22 mouse cellular contexts compared by ENCODE assay signal in the genomic region with DNA sequence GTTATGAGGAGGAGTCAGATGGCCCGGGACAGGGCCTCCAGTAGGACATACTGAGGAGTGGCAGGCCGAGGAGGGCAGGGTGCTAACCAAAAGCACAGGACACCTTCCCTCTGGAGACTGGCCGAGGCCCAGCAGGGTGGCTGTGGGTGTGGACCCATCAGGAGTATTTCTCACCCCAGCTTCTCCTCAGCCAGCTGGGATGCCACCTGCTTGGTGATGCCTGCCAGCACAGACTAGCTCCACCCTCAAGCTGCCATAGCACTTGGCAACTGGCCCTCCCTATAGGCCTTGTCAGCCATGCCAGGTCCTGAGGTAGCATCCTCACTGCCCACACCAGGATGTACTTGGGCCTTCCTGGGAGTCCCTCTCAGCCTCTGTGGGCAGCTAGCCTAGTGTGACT. TPM values are rescaled to one million over a fixed set of nuclear protein-coding genes. Genes with fewer than 3 reads are reported as not detected.
A peak's percentile ranks its signal among the peaks of the same experiment; 100 is the strongest.
DNase-seq lines count a peak whose midpoint lies in the region; ATAC-seq and TF ChIP-seq lines count a peak whose summit lies in the region.
"Had no signal": no experiment of that assay in that cellular context is flagged by ENCODE, and none has a peak within 500 bp of the region (broad histone marks: within the 10 kb centered on the region; RNA-seq: fewer than 3 reads in every experiment).

No protein-coding gene starts in this region.

- H3K4me2 ChIP-seq in embryonic facial prominence, embryonic 11.5 days (ENCODE audit: low read depth, low read length), result no peak overlapping the region
- no peak overlapping the region for H3K4me2 ChIP-seq in kidney, postnatal 0 days (ENCODE audit: low read length)
- H3K4me2 ChIP-seq: heart, embryonic 13.5 days; limb, embryonic 12.5 days; midbrain, embryonic 11.5 days; neural tube, embryonic 15.5 days had no signal

- WGBS in embryonic facial prominence, embryonic 11.5 days, result 94% methylated on average over 3 of the region's 3 CpGs
- WGBS in embryonic facial prominence, embryonic 10.5 days, result 89% methylated on average over 3 of the region's 3 CpGs
- WGBS in kidney, postnatal 0 days, result 94% methylated on average over 3 of the region's 3 CpGs

- peaks cover 2% of the 10 kb centered on the region for H3K36me3 ChIP-seq in embryonic facial prominence, embryonic 11.5 days (replicated peaks; ENCODE audit: control insufficient read depth, insufficient read depth, low read depth, low read length)
- H3K36me3 ChIP-seq in embryonic facial prominence, embryonic 10.5 days (replicated peaks), result peaks cover 91% of the 10 kb centered on the region
- H3K36me3 ChIP-seq in kidney, postnatal 0 days (ENCODE audit: insufficient read depth, low read length), result peaks cover 43% of the 10 kb centered on the region

- no peak overlapping the region for H3K4me3 ChIP-seq in embryonic facial prominence, embryonic 11.5 days (ENCODE audit: low read depth, low read length)
- H3K4me3 ChIP-seq in embryonic facial prominence, embryonic 10.5 days, result no peak overlapping the region
- H3K4me3 ChIP-seq in kidney, postnatal 0 days (replicated peaks; ENCODE audit: low read depth, low read length), result no peak overlapping the region
- H3K4me3 ChIP-seq: heart, embryonic 13.5 days; hindbrain, embryonic 10.5 days; limb, embryonic 12.5 days; neural tube, embryonic 15.5 days had no signal

- H3K27me3 ChIP-seq in embryonic facial prominence, embryonic 11.5 days (ENCODE audit: control insufficient read depth, insufficient read depth, low read length), result no peaks in the 10 kb centered on the region
- no peaks in the 10 kb centered on the region for H3K27me3 ChIP-seq in embryonic facial prominence, embryonic 10.5 days (replicated peaks; ENCODE audit: low read depth, poor library complexity, severe bottlenecking)
- no peaks in the 10 kb centered on the region for H3K27me3 ChIP-seq in kidney, postnatal 0 days (ENCODE audit: insufficient read depth, low read length)
- H3K27me3 ChIP-seq: heart, embryonic 13.5 days; limb, embryonic 12.5 days; neural tube, embryonic 15.5 days had no signal

- ATAC-seq in embryonic facial prominence, embryonic 11.5 days (replicated peaks; ENCODE audit: insufficient number of reproducible peaks, low FRiP score, low TSS enrichment, low read depth), result 0 out of 2 replicates have a peak, but pooled peaks have one; percentile 3
- ATAC-seq in kidney, postnatal 0 days (replicated peaks; ENCODE audit: low FRiP score, low read depth), result 0 out of 2 replicates have a peak, but pooled peaks have one; percentile 14
- peak; percentile 65 for ATAC-seq in cerebellum, adult (ENCODE audit: insufficient number of reproducible peaks, low FRiP score, low TSS enrichment)
- ATAC-seq: lung, postnatal 0 days had no signal

- H3K9me3 ChIP-seq in embryonic facial prominence, embryonic 11.5 days (replicated peaks; ENCODE audit: control insufficient read depth, low read length), result no peaks in the 10 kb centered on the region
- H3K9me3 ChIP-seq in embryonic facial prominence, embryonic 10.5 days, result no peaks in the 10 kb centered on the region
- no peaks in the 10 kb centered on the region for H3K9me3 ChIP-seq in kidney, postnatal 0 days (replicated peaks; ENCODE audit: low read length)
- H3K9me3 ChIP-seq: heart, embryonic 13.5 days; hindbrain, embryonic 10.5 days; limb, embryonic 12.5 days; neural tube, embryonic 15.5 days had no signal

- no peak for DNase-seq in embryonic facial prominence, embryonic 11.5 days (ENCODE audit: low spot score)
- no peak for DNase-seq in embryonic facial prominence, embryonic 10.5 days (ENCODE audit: low spot score)
- no peak for DNase-seq in kidney, postnatal 0 days (ENCODE audit: low spot score)
- no peak for DNase-seq in kidney, adult 18-20 months
- peak; percentile 85 to 87 for DNase-seq in cerebellum, postnatal 14 days
- no peak for DNase-seq in urinary bladder, adult 2 months (ENCODE audit: low spot score)
- no peak for DNase-seq in MN1 (ENCODE audit: low spot score)
- DNase-seq: adrenal gland, postnatal 10 days; gastrocnemius, postnatal 36 days; kidney, postnatal 14 days; thymus, postnatal 36 days had no signal

- H3K27ac ChIP-seq in embryonic facial prominence, embryonic 11.5 days (replicated peaks; ENCODE audit: low read depth, low read length), result no peak overlapping the region
- H3K27ac ChIP-seq in embryonic facial prominence, embryonic 10.5 days (replicated peaks), result no peak overlapping the region
- H3K27ac ChIP-seq in kidney, postnatal 0 days, result no peak overlapping the region
- H3K27ac ChIP-seq: heart, embryonic 13.5 days; hindbrain, embryonic 10.5 days; limb, embryonic 12.5 days; liver, embryonic 14.5 days; neural tube, embryonic 15.5 days; stomach, postnatal 0 days had no signal

- TF ChIP-seq CTCF in kidney, postnatal 0 days (IDR thresholded peaks at IDR 0.05; ENCODE audit: low read depth), result no peak

- no peak overlapping the region for H3K9ac ChIP-seq in embryonic facial prominence, embryonic 11.5 days (replicated peaks; ENCODE audit: low read length)
- no peak overlapping the region for H3K9ac ChIP-seq in kidney, postnatal 0 days (ENCODE audit: low read depth, low read length)
- H3K9ac ChIP-seq: heart, embryonic 13.5 days; limb, embryonic 12.5 days; liver, embryonic 14.5 days; neural tube, embryonic 15.5 days had no signal

- no peaks in the 10 kb centered on the region for H3K4me1 ChIP-seq in embryonic facial prominence, embryonic 11.5 days (ENCODE audit: control insufficient read depth, insufficient read depth, low read length)
- no peaks in the 10 kb centered on the region for H3K4me1 ChIP-seq in embryonic facial prominence, embryonic 10.5 days
- no peaks in the 10 kb centered on the region for H3K4me1 ChIP-seq in kidney, postnatal 0 days (replicated peaks; ENCODE audit: insufficient read depth, low read length)
- H3K4me1 ChIP-seq: heart, embryonic 13.5 days; hindbrain, embryonic 10.5 days; limb, embryonic 12.5 days had no signal

RNA-seq across cellular contexts. Expression of gene Gm49318, which starts 6.7 kb away (rescaled TPM):
- polyA plus RNA-seq in embryonic facial prominence, embryonic 11.5 days (2014; fragmentation: Nextera tagmentation; extraction: Ambion mirVana), result not detected in 2 replicates
- not detected in 2 replicates for polyA plus RNA-seq in embryonic facial prominence, embryonic 10.5 days (2016; fragmentation: Nextera tagmentation; extraction: Ambion mirVana)
- polyA plus RNA-seq in kidney, postnatal 0 days (2015; fragmentation: Nextera tagmentation; extraction: Ambion mirVana), result not detected in 2 replicates
- polyA plus RNA-seq in urinary bladder, adult 2 months (2012; rRNA removed), result not detected in 2 replicates
- polyA plus RNA-seq: embryonic facial prominence, embryonic 14.5 days; heart, embryonic 13.5 days; hindbrain, embryonic 10.5 days; intestine, embryonic 14.5 days; limb, embryonic 12.5 days; liver, embryonic 14.5 days; lung, postnatal 0 days; midbrain, embryonic 11.5 days; neural tube, embryonic 15.5 days; stomach, postnatal 0 days had no signal

RNA-seq across cellular contexts. Expression of gene Zfp653, which starts 6.8 kb away (rescaled TPM):
- polyA plus RNA-seq in embryonic facial prominence, embryonic 11.5 days (2014; fragmentation: Nextera tagmentation; extraction: Ambion mirVana), result 5.5 and 7.1 TPM in 2 replicates
- 9.1 and 10.2 TPM in 2 replicates for polyA plus RNA-seq in embryonic facial prominence, embryonic 10.5 days (2016; fragmentation: Nextera tagmentation; extraction: Ambion mirVana)
- polyA plus RNA-seq in kidney, postnatal 0 days (2015; fragmentation: Nextera tagmentation; extraction: Ambion mirVana), result 8.3 and 8.9 TPM in 2 replicates
- 18.0 and 21.3 TPM in 2 replicates for polyA plus RNA-seq in urinary bladder, adult 2 months (2012; rRNA removed)

RNA-seq across cellular contexts. Expression of gene Elavl3, which starts 12.5 kb away (rescaled TPM):
- polyA plus RNA-seq in embryonic facial prominence, embryonic 11.5 days (2014; fragmentation: Nextera tagmentation; extraction: Ambion mirVana), result 11.2 and 13.7 TPM in 2 replicates
- polyA plus RNA-seq in embryonic facial prominence, embryonic 10.5 days (2016; fragmentation: Nextera tagmentation; extraction: Ambion mirVana), result 8.2 and 10.1 TPM in 2 replicates
- polyA plus RNA-seq in kidney, postnatal 0 days (2015; fragmentation: Nextera tagmentation; extraction: Ambion mirVana), result 0.05 and 0.12 TPM in 2 replicates
- polyA plus RNA-seq in urinary bladder, adult 2 months (2012; rRNA removed), result 0.06 and 0.16 TPM in 2 replicates

RNA-seq across cellular contexts. Expression of gene Ecsit, which starts 20.9 kb away (rescaled TPM):
- polyA plus RNA-seq in embryonic facial prominence, embryonic 11.5 days (2014; fragmentation: Nextera tagmentation; extraction: Ambion mirVana), result 25.2 and 26.6 TPM in 2 replicates
- 38.6 and 41.7 TPM in 2 replicates for polyA plus RNA-seq in embryonic facial prominence, embryonic 10.5 days (2016; fragmentation: Nextera tagmentation; extraction: Ambion mirVana)
- 56.2 and 61.3 TPM in 2 replicates for polyA plus RNA-seq in kidney, postnatal 0 days (2015; fragmentation: Nextera tagmentation; extraction: Ambion mirVana)
- 39.4 and 40.3 TPM in 2 replicates for polyA plus RNA-seq in urinary bladder, adult 2 months (2012; rRNA removed)

RNA-seq across cellular contexts. Expression of gene Cnn1, which starts 34.7 kb away (rescaled TPM):
- polyA plus RNA-seq in embryonic facial prominence, embryonic 11.5 days (2014; fragmentation: Nextera tagmentation; extraction: Ambion mirVana), result 1.4 and 4.0 TPM in 2 replicates
- polyA plus RNA-seq in embryonic facial prominence, embryonic 10.5 days (2016; fragmentation: Nextera tagmentation; extraction: Ambion mirVana), result 1.3 and 3.1 TPM in 2 replicates
- 27.9 and 30.8 TPM in 2 replicates for polyA plus RNA-seq in kidney, postnatal 0 days (2015; fragmentation: Nextera tagmentation; extraction: Ambion mirVana)
- 3,917 and 4,778 TPM in 2 replicates for polyA plus RNA-seq in urinary bladder, adult 2 months (2012; rRNA removed)

Comparison
In these comparisons a context has a peak if more than half of its experiments do, and no peak if none do; other contexts are left out.
1. ATAC-seq: peak in every context shown above with its lines; median percentile 65 in cerebellum, adult; 14 in kidney, postnatal 0 days; 3 in embryonic facial prominence, embryonic 11.5 days.
2. DNase-seq: peak in cerebellum, postnatal 14 days (2 of 2); none in embryonic facial prominence, embryonic 11.5 days (single experiment), embryonic facial prominence, embryonic 10.5 days (single experiment), kidney, postnatal 0 days (single experiment), kidney, adult 18-20 months (single experiment), urinary bladder, adult 2 months (single experiment) and MN1 (single experiment).